Mouse (Mus musculus) kidney, adult 9 months (tissue): ENCODE measurements around the gene Dio1.

ENCODE experiments used
- DNase-seq: peaks from one replicate; pipeline ENCODE4 v3.0.0; 2022

Gene Dio1

DNA sequence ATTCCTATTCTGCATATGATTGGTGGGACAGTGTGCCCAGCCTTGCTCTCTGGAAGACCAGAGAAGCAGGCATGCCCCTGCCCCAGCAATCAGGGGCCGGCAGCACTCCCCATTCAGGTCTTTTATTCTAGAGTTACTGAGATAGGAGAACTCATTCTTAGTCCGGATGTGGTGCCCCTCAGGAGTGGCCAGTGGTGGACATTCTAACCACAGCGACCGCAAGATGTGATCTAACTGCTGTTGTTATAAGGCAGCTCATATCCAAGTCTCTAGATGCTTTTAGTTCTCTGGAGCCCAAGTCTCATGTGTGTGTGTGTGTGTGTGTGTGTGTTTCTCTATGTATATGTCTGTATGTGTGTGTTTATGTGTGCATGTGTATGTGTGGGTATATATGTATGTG is 6.6 kb downstream of the Dio1 start:
- DNase-seq: no peak

DNA sequence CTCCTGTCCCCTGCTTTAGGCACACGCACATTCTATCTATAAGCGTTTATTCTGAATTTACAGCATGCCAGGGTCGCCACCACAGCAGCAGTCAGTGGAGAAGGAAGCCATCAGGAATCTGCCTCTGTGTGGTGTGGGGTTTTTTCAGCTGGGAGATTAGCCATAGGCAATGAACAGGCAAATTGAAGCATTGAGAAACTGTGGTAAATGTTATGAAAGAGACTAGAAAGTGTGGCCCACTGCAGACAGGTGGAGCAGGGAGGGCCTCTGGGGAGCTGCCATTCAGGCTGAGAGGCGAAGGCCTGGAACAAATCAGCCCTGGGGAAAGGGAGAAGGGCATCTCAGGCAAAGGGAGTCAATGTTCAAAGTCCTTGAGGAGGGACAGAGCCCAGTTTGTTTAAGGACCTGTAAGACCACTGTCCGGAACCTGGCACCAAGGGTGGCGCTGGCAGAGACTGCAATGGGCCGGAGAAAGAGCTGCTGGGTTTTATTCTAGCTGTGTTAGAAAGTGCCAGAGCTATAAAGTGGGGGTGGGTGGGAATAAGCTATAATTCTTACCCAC is 7.1 kb downstream of the Dio1 start:
- peak; percentile 83 for DNase-seq

DNA sequence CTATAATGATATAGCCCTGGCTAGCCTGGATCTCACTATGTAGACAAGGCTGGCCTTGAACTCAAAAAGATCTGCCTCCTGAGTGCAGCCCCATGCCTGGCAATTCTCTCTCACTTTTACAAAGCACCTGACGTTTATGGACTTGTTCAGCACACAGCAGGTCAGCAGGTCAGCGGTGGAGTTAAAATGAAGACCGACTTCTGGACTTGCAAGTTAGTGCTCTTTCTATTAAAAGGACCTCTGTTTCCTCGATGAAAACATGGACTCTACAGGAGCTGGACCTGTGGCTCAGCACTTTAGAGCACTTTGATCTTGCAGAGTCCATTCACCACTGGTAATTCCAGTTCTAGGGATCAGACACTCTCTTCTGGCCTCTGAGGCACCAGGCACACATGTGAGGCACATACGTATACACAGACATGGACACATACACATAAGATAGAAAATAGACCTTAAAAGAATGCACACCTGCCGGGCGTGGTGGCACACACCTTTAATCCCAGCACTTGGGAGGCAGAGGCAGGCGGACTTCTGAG is 8.8 kb downstream of the Dio1 start:
- peak; percentile 64 for DNase-seq

DNA sequence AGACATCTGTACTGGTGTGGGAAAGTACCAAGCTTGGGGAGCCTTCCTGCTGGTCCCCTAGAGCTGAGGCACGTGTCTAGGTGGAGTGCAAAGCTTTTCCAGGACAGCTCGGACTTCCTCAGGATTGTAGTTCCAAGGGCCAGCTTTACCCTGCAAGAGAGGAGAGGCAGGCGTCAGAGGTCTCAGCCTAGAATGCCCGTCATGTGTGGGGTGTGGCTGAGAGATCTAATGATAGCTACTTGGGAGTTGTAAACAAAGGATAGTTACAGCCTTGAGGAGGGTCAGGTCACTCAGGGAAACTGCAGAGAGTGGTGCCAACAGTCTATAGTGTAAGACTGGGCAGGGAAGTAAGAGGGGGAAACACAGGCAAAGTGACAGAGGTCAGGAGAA is 14.7 kb downstream of the Dio1 start:
- peak; percentile 31 for DNase-seq

DNA sequence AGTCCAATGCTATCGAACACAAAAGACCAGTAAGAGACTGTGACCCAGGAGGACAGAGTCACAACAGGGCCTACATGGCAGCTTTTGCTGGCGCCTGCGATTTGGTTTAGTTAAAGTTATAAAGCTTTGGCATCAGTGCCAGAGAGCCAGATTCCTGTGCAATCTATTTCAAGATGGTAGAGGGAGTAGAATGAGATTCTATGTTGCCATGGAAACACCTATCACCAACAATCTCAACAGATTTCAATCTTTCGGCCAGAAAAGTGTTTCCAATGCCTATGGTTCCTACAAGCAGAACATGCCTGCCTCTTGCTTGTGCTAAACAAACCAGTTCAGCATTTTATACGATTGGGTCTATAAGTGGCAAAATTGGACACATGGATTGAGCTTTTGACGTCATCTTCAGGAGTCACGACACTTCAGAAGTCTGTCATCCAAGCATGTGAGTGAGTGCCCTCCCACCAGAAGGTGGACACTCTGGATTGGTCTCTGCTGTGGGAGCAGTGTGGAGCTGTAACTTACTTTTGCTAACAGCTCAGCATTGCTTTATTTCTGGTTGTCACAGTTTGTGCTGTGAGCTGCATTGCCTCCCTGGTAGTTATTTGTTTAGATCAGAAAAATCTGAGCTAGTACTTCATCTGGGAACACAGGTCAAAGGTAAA is 15.2 kb downstream of the Dio1 start:
- DNase-seq: no peak

DNA sequence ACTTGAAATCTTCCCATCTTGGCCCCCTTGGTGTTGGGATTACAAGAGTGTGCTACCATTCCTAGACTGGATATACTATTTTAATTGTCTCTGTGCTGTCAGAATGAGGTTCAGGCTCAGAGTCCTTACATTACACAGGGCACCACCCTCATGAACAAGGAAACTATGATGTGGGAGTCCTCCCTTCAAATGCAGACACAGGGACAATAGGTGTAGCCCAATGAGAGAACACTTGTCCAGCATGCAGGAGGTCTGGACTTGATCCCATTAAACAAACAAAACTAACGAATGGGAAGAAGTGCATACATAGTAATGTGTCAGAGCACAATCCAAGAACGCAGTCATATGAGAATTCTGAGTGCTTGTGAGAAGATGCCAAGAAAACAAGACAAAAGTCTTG is 19.5 kb downstream of the Dio1 start:
- no peak for DNase-seq

DNA sequence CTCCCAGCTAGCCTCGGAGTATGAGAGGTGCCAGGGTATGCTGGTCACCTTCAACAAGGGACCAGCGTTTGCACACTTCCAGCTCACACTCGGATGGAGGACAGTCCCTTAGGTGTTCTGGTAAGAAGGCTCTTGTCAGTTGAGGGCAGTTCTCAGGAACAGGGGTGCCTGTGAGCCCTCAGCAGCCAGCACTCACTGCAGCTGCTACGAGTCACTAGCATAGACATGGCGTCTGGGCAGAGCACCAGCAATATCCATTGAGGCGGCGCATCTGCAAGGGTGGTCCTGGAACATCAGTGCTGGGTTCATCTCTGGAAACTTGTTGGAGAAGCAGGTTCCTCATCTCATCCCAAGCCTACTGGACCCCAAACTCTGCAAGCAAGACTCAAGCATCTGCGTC is 20.6 kb downstream of the Dio1 start:
- DNase-seq: no peak

DNA sequence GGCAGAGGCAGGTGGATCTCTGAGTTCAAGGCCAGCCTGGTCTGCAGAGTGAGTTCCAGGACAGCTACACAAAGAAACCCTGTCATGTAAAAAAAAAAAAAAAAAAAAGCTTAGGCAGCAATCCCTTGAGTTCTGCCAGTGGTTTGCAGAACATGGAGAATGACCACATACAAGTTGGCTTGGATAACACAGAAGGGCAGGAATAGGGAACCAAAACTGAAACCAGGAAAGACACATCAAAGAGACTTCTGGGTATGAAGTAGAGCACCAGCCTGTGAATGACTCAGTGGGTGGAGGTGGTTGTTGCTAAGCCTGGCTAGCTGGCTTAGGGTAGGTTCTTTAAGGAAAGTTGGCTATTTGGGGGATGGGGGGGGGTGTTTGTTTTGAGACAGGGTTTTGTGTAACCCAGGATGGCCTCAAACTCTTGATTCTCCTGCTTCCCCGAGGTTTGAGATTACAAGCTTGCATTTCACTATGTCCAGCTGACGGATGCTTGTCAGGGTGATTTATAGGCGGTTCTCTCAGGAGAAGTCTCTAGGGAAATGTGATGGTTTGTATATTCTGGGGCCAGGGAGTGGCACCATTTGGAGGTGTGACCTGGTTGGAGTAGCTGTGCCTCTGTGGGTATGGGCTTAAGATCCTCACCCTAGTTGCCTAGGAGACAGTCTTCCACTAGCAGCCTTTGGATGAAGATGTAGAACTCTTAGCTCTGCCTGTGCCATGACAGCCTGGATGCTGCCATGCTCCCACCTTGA is 21.3 kb downstream of the Dio1 start:
- DNase-seq: no peak

DNA sequence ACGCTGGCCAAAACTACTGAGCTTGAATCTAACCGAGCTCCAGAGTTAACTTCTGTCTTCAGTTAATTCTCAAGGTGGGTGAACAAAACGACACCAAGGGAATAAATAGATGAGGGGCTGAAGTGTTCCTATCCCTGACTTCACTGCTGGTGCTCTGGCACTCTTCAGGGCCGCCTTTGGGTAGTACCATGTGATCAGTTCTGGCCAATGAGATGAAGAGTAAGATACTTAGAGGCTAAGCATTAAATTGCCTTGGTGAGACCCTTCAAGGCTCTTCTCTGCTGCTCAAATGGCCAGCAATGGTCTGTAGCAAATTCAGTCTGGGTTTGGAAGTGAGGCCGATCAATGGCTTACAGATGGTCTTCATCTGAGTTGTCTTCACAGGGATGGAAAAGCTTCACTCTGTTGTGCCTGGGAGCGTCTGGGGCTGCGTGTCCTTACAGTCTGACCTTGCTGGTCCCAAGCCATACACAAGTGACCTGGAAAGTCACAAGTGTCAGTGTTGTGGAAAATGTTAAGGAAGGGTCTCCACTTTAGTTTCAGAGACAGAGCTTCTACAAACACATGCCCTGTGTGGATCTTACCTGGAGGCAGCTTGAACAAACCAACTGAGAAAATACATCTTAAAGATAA is 26.0 kb downstream of the Dio1 start:
- no peak for DNase-seq

DNA sequence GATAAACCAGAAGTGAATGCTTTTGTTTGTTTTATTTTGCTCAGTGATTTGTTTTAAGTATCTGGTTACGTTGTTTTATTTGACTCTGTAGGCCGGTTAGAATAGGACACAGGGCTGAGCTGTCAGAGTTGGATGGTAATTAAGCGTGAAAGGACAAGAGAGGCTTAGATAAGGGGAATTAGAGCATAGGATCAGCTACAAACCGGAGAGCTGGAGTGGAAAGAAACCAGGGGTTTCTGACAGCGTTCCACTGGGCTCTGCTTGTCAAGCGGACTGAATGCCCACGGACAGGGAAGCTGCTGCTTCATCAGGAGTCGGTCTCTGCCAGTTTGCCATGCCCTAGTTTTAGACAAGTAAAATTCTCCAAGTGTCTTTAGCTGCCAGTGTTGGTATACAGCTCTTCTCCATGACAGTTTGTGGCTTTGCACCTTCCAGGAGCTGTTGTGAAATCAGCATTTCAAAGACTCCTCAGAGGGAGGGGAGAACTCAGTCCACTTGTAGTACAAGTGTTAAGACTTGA is 28.7 kb downstream of the Dio1 start:
- DNase-seq: no peak

DNA sequence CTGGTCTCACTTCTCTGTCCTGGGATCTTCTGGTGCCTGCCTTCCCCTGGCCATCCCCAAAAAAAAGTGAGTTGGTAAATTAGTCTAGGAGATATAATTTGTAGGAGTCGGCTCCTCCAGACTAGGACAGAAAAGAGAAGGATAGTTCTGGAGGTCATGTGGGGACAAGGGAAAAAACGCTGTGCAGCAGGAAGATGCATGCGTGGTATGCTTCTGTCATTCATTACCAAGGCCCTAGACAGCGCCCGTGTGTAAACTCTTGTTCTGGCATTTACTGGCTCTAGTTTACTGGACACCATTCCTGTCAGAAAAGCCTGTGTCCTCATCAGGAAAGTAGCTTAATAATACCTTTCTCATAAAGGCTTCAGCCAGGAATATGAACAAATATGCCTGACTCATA is 32.5 kb downstream of the Dio1 start:
- DNase-seq: peak; percentile 51

DNA sequence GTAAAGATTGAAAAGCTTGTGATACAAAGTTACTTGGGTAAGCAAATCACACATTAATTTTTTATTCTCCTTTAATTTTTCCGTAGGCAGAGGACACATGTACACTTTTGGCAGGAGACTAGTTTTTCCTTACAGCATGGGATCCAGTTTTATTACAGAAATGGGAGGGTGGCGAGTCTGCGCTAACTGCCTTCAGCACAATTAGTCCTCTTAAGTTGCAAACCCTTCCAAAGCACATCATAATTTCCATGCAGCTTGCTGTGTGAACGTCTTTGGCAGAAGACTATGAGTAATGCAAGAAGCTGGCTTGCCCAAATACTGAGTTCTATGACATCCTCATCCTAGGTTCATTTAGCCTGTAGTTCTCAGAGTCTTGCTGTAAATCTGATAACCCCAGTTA is 33.3 kb downstream of the Dio1 start:
- DNase-seq: no peak

DNA sequence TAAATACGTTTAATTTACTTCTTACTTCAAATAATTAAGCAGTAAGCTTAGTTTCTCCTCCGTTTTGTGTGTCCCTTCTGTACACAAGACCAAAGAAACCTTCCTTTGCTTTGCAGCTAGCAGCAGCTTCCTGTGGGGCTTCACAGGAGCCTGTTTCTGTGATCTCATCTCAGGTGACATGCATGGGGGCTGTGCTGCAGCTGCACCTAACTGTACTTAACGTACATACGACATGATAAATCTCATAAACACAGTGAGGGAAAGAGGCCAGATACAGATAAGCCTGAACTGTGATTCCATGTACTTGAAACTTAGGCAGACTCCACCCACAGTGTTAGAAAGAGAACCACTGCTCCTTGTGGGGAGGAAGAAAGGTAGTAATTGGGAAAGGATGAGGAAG is 47.0 kb downstream of the Dio1 start:
- DNase-seq: no peak

DNA sequence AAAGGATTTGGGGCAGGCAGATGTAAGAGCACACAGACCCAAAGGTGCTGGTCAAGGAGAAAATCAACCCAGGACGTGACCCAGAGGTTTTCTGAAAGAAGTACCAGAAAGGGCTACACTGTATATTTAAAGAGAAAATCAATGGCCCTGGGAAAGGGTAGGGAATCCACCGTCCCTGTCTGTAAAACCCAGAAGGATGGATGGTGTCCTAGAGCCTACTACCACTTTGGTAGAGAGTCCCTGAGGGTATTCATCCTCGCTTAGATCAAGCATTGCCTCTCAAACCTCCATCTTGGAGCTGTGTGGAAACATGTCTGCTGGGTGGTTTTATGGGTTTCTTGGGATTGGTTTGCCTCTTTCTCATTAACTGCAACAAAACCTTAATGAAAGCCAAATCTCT is 52.6 kb downstream of the Dio1 start:
- DNase-seq: no peak

DNA sequence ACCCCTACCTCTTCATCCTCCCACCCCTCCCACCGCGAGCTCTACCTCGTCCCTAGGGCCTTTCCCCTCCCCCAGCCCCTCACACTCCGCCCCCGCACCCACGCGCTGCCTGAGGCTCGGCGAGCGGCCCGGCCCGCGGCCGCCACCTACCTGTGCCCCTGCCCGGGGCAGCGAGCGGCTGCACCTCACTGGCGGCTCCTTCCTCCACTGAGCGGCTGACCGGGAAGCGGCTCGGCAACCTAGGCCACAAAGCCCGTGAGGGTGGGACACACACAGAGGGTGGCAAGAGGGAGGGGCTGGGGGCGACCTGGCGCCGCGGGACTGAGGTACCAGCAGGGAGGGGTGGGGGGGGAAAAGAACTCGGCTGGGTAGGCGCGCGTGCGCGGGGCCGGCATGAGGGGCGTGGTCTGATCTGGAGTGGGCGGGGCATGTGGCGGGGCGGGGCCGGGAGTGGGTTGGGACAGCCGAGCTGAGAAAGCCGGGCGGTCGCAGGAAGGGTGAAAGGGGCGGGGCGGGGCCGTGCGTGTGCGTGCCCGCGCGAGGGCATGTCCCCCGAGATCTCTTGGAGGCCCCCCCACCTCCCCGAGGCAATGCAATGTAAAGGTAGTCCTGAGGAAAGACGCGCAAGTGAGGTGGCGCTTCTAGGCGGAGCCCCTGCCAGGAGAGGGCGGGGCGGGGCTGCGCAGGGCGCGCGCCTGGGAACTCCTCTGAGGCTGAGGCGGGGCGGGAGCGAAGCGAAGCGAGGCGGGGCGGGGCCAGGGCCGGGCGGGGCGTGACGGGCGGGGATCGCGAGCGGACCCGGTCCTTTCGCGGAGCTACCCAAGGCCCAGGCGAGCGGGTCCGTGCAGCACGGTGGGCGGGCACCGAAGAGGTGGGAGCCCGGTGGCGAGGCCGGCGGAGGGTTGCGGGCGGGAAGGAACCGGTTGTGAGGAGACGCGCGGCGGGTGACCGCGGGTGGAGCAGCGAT is 53.6 kb downstream of the Dio1 start, which contains the start of the genes Lrrc42 and Hspb11:
Gene Lrrc42, minus strand, starts transcription at position 408 of the 967 bp plus-strand sequence.
Gene Hspb11, plus strand, starts transcription at position 469 of the 967 bp plus-strand sequence.
- peak; percentile 96 for DNase-seq

DNA sequence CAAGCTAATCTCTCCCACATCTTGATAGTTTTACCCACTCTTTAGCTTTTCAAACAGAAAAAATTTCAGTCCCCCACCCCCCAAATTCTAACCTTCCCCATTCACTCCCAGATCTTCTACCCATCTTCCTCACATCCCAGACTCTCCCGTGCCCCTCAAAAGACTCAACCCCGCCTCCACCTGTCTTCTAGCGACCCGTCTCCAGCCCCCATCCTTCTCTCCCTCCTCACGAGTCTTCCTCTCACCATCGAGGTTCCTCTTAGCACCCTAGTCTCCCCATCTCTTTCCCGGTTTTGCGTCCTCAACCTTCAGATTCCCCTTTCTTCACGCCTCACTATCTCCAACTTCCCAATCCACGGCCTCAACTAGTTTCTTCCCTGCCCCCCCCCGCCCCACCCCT is 54.4 kb downstream of the Dio1 start:
- DNase-seq: no peak

DNA sequence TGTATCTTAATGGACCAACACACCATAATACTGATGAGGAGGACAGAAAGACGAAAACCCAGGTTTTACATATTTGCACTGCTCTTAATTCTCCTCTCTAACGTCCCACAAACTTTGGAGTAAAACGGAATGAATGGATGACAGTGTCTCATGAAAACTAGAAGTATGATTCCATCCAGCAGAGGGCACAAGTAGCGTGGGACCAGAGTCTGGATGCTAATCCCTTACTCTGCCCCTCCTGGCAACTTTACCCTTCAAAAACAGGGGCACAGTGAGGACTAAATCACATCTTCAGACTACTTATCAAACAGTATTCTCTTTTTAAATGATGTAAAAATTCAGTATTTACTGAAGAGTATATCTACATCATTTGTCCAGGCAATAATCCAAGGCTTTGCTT is 56.5 kb downstream of the Dio1 start:
- peak; percentile 74 for DNase-seq

DNA sequence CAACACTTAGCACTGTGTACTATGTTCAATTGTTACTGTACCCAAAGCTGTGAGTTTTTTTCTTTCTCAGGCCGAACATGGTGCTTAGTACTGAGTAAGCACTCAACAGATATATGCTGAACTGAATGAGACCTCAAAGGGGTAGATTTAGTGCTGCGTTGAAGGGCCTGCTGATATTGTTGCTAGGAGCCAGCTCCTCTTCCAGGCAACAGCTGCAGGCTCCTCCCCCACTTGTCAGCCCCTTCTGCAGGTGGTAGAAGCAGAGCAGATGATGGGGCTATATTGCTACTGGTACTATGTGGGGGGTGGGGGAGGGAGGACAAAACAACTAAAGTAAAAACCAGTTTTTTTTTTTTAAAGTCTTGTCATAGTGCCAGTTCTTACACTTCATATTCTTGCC is 57.5 kb downstream of the Dio1 start:
- DNase-seq: no peak

DNA sequence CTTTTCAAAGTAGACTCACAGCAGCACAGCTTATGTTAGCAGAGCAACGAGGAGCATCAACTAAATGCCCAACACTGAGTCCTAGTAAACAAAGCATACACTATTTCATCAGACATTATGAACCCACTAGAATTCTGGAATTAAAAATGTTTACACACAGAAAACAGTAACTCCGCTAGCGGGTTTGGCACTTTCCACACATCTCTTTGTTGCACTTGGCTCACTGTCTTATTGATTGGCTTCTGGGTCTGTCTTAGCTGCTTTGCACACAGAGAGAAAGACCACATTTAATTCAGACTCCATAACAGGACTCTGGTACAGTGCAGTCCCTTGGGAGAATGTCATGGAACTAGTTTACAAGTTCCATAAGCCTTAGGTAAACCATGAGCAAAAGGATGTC is 58.9 kb downstream of the Dio1 start:
- no peak for DNase-seq

DNA sequence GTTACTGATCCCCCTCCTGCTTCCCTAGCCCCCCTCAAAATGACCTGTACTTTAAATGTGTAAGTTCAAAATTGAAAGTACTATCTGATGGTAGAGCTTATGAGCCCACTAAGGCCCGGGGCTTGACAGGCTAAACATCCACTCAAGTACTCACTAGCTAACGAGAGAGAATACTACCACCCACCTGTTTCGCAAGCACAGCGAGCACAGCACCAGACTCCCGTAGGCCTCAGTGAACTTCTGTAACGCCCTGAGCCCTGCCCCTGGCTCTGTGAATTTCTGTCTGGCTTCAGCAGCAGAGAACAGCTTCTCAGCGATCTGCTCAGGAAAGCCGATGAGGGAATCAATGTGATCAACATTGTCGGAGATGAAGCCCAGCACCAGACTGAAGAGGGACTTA is 59.9 kb downstream of the Dio1 start:
- no peak for DNase-seq

DNA sequence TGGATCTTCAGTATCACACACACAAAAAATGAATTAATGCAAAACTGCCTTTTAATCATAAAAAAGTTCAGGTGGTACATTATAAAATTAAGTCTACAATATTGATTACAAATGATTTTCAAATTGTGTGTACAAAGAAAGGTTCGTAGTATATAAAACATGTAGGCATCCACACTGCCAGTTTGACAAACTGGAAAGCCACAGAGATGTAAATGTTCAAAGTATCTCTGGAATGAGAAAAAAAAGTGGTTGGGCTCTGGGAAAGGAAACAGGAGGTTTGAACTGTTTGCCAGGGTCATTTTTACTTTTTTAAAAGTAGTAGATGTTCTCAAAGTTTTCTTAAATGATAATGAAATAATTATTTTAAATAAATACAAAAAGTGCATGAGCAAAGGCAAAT is 60.9 kb downstream of the Dio1 start:
- DNase-seq: no peak

DNA sequence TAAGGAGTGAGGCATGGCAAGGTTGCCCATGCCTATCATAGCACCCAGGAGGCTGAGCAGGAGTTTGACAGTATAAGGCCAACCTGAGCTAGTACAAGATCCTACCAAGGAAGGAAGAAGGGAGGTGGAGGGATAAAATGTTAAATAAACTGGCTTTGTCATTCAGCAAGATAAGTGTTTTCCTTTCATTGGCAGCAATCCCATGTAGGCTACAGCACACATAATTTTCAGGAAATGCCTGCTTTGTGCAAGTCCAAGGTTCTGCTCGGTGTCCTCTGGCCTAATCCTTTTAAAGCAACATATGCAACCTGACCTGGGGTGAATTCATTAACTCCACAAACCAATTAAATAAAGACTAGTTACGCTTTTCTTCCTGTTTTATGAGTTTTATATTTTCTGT is 61.6 kb downstream of the Dio1 start:
- peak; percentile 32 for DNase-seq
